Mouse (Mus musculus): ENCODE measurements at regions not wholly inside any gene's neighbourhood (a gene's known extent, or its start where the extent isn't known, plus 50 kb on each side); places are given as distances from the start of the nearest gene placed in this dataset.
A peak's percentile ranks its signal among the peaks of the same experiment; 100 is the strongest.

DNA sequence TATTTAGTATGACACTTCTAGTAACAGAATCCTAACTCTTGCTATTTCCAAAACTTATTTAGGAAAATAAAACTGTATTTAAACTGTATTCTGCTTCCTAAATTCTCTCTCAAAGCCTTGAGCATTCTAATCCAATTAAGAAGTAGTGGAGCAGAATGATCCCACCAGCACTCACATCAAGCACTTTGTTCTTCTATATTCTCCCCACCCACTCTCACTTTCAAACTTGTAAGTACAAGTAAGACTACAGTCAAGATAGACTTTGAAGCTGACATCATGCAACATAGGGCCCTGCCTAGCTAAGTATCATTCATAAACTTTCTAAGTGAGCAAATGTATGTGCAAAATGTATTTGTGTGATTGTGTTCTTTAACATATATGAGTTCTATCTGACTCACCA lies 120.8 kb upstream of the Cenpe start:
- Histone ChIP-seq H3K4me1 (ENCODE audit: control insufficient read depth, insufficient read depth, low read length) (no peaks in the 10 kb centered on the region), H3K27ac (ENCODE audit: insufficient read depth, low read length) (no peak overlapping the region), H3K27me3 (ENCODE audit: control insufficient read depth, insufficient read depth, low read length) (no peaks in the 10 kb centered on the region), H3K4me3 (replicated peaks; ENCODE audit: insufficient read depth, low read depth, low read length) (no peak overlapping the region)
- no peak for DNase-seq
- no peak for TF ChIP-seq CTCF (IDR thresholded peaks at IDR 0.05; ENCODE audit: borderline replicate concordance, insufficient read depth, low read depth, low read length)
- TF ChIP-seq POLR2A (IDR thresholded peaks at IDR 0.05; ENCODE audit: borderline replicate concordance, insufficient read depth, low read length) = no peak

DNA sequence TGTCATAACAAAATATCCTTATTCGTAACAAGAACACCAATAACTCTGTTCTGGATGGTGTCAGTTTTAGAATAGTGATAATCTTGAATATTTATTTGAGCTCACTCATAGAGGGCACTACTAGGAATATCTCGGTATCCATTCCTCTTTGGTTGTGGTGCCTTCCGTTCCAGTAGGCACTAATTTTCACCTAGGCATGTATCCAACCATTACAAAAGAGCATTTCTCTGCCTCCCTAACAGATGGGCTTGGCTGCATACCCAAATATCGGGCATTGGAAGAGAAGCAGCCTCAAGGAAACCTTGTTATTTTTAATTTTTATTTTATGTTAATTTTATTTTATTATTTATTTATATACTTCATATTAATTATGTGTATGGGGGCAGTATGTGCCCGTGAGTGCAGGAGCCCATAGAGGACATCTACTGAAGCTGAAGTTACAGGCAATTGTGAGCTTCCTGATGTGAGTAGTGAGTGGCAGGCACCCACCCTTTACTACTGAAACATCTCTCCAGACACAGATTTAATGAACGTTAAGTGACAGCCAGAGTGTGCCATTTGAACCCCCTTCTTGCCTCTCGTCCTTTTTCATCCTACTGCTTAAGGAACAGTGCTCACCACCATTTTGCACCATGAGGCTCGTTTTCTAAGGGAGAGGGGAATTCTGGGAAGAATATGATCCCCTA lies 111.3 kb upstream of the Cenpe start:
- no peak for TF ChIP-seq CTCF (IDR thresholded peaks at IDR 0.05; ENCODE audit: borderline replicate concordance, insufficient read depth, low read depth, low read length)
- no peak for TF ChIP-seq POLR2A (IDR thresholded peaks at IDR 0.05; ENCODE audit: borderline replicate concordance, insufficient read depth, low read length)
- DNase-seq = peak in 1 of 2 experiments; percentile 47
- WGBS = 28% methylated on average over 8 of the region's 8 CpGs
- Histone ChIP-seq H3K4me3 (replicated peaks; ENCODE audit: insufficient read depth, low read depth, low read length) (no peak overlapping the region), H3K27me3 (ENCODE audit: control insufficient read depth, insufficient read depth, low read length) (no peaks in the 10 kb centered on the region), H3K4me1 (ENCODE audit: control insufficient read depth, insufficient read depth, low read length) (no peaks in the 10 kb centered on the region), H3K27ac (ENCODE audit: insufficient read depth, low read length) (no peak overlapping the region)

Measured in cerebellum, adult 2 months (tissue).